Mouse (Mus musculus): ENCODE data around the gene Aebp2. TPM values are rescaled to one million over a fixed set of nuclear protein-coding genes. Genes with fewer than 3 reads are reported as not detected.

The Aebp2 gene
- polyA plus RNA-seq, 1 experiment from 2014 or later = 8.8 TPM

DNA sequence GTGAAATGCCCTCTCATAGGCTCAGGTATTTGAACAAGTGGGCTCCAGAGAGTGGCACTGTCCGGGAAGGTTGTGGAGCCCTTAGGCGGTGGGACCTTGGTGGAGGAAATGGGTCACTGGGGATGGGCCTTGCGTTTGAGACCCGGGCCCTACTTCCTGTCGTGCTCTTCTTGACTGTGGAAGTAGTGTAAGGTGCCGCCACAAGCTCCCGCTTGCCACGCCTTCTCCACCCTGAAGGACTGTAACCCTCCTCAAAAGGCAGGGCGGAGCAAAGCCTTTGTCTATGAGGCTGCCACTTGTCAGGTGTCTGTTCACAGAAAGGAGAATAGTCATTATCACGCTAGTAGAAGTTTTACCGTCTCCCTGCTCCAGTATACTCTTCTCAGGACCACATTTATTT, 61.9 kb downstream of the Aebp2 start:
- Histone ChIP-seq H3K9me3 (replicated peaks) (no peaks in the 10 kb centered on the region), H3K27ac (no peak overlapping the region), H3K9ac (no peak overlapping the region), H3K27me3 (no peaks in the 10 kb centered on the region), H3K4me3 (no peak overlapping the region), H3K4me1 (peaks cover under 1% of the 10 kb centered on the region; the same call in 1 of the 2 replicates), H3K36me3 (ENCODE audit: poor library complexity, severe bottlenecking) (no peaks in the 10 kb centered on the region), H3K4me2 (no peak overlapping the region)
- ATAC-seq = no peak
- 94% methylated on average over 11 of the region's 11 CpGs for WGBS

- Histone ChIP-seq H3K4me1 (no peaks in the 10 kb centered on the region), H3K4me3 (no peak overlapping the region), H3K27me3 (no peaks in the 10 kb centered on the region), H3K27ac (peak overlapping the region; percentile 51), H3K4me2 (no peak overlapping the region), H3K36me3 (ENCODE audit: poor library complexity, severe bottlenecking) (no peaks in the 10 kb centered on the region), H3K9me3 (replicated peaks) (no peaks in the 10 kb centered on the region), H3K9ac (no peak overlapping the region)
- ATAC-seq = peak; percentile 80
- WGBS = 80% methylated on average over 16 of the region's 16 CpGs
Observed at GRCm38 (mm10) chr6:140689617-140690404, 67.3 kb downstream of the Aebp2 start.

DNA sequence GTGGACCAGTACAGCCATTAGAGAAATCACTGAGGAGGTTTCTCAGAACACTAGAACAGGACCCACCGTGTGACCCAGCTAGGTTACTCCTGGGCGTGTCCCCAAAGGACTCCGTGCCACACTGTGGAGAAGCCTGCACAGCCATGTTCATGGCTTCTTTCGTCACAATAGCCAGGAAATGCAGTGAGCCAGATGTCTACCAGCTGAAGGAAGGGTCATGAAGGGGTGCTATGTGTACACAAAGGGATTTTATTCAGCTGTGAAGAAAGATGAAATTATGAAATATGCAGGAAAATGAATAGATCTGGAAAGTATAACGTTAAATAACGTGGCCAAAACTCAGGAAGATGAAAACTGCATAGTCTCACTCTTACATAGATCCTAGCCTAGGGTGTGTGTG, 69.7 kb downstream of the Aebp2 start:
- Histone ChIP-seq H3K4me3 (no peak overlapping the region), H3K4me2 (no peak overlapping the region), H3K4me1 (no peaks in the 10 kb centered on the region), H3K9ac (no peak overlapping the region), H3K27me3 (no peaks in the 10 kb centered on the region), H3K9me3 (replicated peaks) (no peaks in the 10 kb centered on the region), H3K27ac (no peak overlapping the region), H3K36me3 (ENCODE audit: poor library complexity, severe bottlenecking) (no peaks in the 10 kb centered on the region)
- no peak for ATAC-seq
- 94% methylated on average over 6 of the region's 6 CpGs for WGBS

DNA sequence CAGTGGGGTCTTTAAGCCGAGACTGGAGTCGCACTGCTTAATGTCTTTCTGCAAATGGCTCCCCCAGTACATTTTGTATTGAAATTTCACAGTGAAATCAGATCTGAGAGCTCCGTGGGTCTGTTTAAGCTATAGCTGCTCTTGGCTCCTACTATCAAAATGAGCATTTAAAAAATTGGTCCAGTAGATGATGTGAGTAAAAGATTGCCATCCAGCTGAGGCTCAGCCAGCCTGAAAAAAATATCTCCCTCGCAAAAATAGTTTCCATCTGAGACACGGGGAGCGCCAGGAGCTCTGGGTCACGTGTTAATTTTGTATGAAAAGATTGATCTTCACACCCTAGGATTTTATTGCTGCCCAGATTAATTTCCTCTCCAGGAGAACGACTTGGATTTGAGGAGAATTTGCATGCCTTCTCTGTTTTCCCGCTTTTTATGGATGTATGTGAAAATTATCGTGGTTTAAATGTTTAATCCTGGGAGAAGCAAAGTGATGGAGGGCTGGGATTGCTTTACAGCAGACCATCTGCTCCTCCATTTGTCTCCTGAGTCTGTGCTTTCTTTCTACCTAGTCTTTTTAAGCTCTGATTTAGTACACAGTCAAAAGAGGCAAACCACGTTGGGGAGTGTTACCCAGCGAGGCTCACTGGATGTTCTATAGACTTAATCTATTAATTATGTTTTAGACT, 73.9 kb downstream of the Aebp2 start:
- Histone ChIP-seq H3K9me3 (replicated peaks) (no peaks in the 10 kb centered on the region), H3K4me3 (no peak overlapping the region), H3K27me3 (no peaks in the 10 kb centered on the region), H3K27ac (no peak overlapping the region), H3K9ac (no peak overlapping the region), H3K4me1 (no peaks in the 10 kb centered on the region), H3K4me2 (no peak overlapping the region), H3K36me3 (ENCODE audit: poor library complexity, severe bottlenecking) (no peaks in the 10 kb centered on the region)
- WGBS = 70% methylated on average over 12 of the region's 12 CpGs
- ATAC-seq = no peak; the same call in 1 of the 2 replicates

DNA sequence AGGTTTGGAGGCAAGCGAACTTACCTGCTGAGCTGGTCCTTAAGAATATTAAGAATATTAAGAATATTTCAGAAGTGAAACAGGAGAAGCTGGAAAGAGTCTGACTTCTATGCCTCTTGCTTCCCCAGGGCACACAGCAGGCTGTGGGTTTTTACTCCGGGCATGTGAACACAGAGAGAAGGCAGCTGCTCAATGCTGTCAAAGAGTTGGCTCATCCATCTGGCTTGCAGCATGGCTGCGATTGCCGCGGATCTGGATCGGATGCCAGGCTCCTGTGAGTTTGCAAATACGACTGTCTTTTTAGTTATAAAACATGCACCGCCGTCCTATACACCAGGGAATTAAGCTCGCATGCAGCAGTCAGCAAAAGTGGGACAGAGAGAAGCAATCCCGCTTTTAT, 75.5 kb downstream of the Aebp2 start:
- no peak overlapping the region for H3K4me2 ChIP-seq
- peak; percentile 74 for ATAC-seq
- no peaks in the 10 kb centered on the region for H3K27me3 ChIP-seq
- no peaks in the 10 kb centered on the region for H3K36me3 ChIP-seq (ENCODE audit: poor library complexity, severe bottlenecking)
- H3K9ac ChIP-seq = no peak overlapping the region
- H3K4me1 ChIP-seq = no peaks in the 10 kb centered on the region
- no peak overlapping the region for H3K27ac ChIP-seq
- H3K9me3 ChIP-seq (replicated peaks) = no peaks in the 10 kb centered on the region
- WGBS = 80% methylated on average over 11 of the region's 11 CpGs
- H3K4me3 ChIP-seq = no peak overlapping the region

- H3K4me2 ChIP-seq = no peak overlapping the region
- H3K4me1 ChIP-seq = no peaks in the 10 kb centered on the region
- no peak for ATAC-seq
- H3K9me3 ChIP-seq (replicated peaks) = no peaks in the 10 kb centered on the region
- no peaks in the 10 kb centered on the region for H3K36me3 ChIP-seq (ENCODE audit: poor library complexity, severe bottlenecking)
- H3K9ac ChIP-seq = no peak overlapping the region
- WGBS = 97% methylated on average over 1 of the region's 1 CpGs
- no peak overlapping the region for H3K27ac ChIP-seq
- no peak overlapping the region for H3K4me3 ChIP-seq
- H3K27me3 ChIP-seq = no peaks in the 10 kb centered on the region
Observed at GRCm38 (mm10) chr6:140698596-140698995, 76.1 kb downstream of the Aebp2 start.

DNA sequence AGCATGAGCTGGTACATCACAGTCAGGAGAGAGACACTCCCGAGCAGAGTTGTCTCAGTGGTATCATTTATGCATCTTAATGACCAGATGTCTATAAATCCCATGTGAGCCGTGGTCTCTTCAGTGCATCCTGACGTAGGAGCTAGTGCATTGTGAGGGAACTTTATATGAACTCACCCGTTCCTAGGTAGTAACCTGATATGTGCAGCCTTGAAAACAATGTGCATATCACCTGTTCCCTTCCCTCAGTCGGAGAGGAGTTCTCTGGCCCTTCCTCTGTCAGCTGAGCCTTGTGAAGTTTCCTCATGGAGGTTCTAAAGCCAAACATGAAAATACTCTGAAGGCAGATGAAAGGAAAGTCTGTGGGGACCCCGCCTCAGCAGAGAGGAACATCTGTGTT, 78.8 kb downstream of the Aebp2 start:
- Histone ChIP-seq H3K4me3 (no peak overlapping the region), H3K36me3 (ENCODE audit: poor library complexity, severe bottlenecking) (no peaks in the 10 kb centered on the region), H3K4me1 (no peaks in the 10 kb centered on the region), H3K27ac (no peak overlapping the region), H3K4me2 (no peak overlapping the region), H3K9ac (no peak overlapping the region), H3K9me3 (replicated peaks) (peaks cover 4% of the 10 kb centered on the region; the same call in 1 of the 2 replicates), H3K27me3 (no peaks in the 10 kb centered on the region)
- no peak for ATAC-seq
- WGBS = 90% methylated on average over 6 of the region's 6 CpGs

GRCm38 (mm10) chr6:140705132-140705531, 82.7 kb downstream of the Aebp2 start:
- no peak overlapping the region for H3K4me2 ChIP-seq
- no peak overlapping the region for H3K9ac ChIP-seq
- peaks cover 4% of the 10 kb centered on the region; the same call in 1 of the 2 replicates for H3K9me3 ChIP-seq (replicated peaks)
- H3K4me1 ChIP-seq = no peaks in the 10 kb centered on the region
- H3K27me3 ChIP-seq = no peaks in the 10 kb centered on the region
- H3K36me3 ChIP-seq (ENCODE audit: poor library complexity, severe bottlenecking) = no peaks in the 10 kb centered on the region
- no peak overlapping the region for H3K4me3 ChIP-seq
- ATAC-seq = no peak
- WGBS = 88% methylated on average over 10 of the region's 10 CpGs
- H3K27ac ChIP-seq = no peak overlapping the region

- ATAC-seq = no peak
- no peaks in the 10 kb centered on the region for H3K4me1 ChIP-seq
- no peak overlapping the region for H3K4me2 ChIP-seq
- H3K9ac ChIP-seq = no peak overlapping the region
- H3K36me3 ChIP-seq (ENCODE audit: poor library complexity, severe bottlenecking) = no peaks in the 10 kb centered on the region
- no peak overlapping the region for H3K27ac ChIP-seq
- H3K9me3 ChIP-seq (replicated peaks) = peaks cover 4% of the 10 kb centered on the region; the same call in 1 of the 2 replicates
- no peak overlapping the region for H3K4me3 ChIP-seq
- no peaks in the 10 kb centered on the region for H3K27me3 ChIP-seq
- 82% methylated on average over 5 of the region's 5 CpGs for WGBS
Observed at GRCm38 (mm10) chr6:140706056-140706455, 83.6 kb downstream of the Aebp2 start.

DNA sequence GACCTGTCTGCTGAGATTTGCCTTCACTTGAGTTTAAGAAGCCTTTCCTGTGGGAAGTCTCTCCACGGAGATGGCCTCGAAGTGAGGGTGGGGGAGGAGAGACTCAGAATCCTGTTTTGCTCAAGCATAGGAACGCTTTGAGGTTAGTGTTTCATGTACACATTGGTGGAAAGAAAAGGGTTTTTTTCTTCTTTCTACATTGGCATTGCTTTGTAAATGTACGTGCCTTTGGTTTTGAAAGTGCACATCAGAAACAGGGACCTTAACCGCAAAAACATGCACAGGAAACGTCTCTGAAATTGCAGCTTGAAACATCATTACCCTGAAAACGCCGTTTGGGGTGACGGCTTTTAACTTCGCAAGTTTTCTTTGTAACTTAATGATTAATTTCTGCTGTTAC, 85.6 kb downstream of the Aebp2 start:
- Histone ChIP-seq H3K9ac (no peak overlapping the region), H3K4me3 (no peak overlapping the region), H3K4me2 (no peak overlapping the region), H3K27me3 (no peaks in the 10 kb centered on the region), H3K9me3 (replicated peaks) (peaks cover 4% of the 10 kb centered on the region; the same call in 1 of the 2 replicates), H3K36me3 (ENCODE audit: poor library complexity, severe bottlenecking) (no peaks in the 10 kb centered on the region), H3K4me1 (no peaks in the 10 kb centered on the region), H3K27ac (no peak overlapping the region)
- ATAC-seq = no peak
- 86% methylated on average over 10 of the region's 10 CpGs for WGBS

GRCm38 (mm10) chr6:140709415-140710107, 87.1 kb downstream of the Aebp2 start:
- Histone ChIP-seq H3K4me1 (no peaks in the 10 kb centered on the region), H3K36me3 (ENCODE audit: poor library complexity, severe bottlenecking) (no peaks in the 10 kb centered on the region), H3K27ac (no peak overlapping the region), H3K9ac (no peak overlapping the region), H3K4me3 (no peak overlapping the region), H3K9me3 (replicated peaks) (peaks cover 4% of the 10 kb centered on the region; the same call in 1 of the 2 replicates), H3K4me2 (no peak overlapping the region), H3K27me3 (0 out of 2 replicates have a peak, but pooled peaks cover 3% of the 10 kb centered on the region)
- 66% methylated on average over 6 of the region's 6 CpGs for WGBS
- ATAC-seq = no peak

GRCm38 (mm10) chr6:140712754-140713153, 90.3 kb downstream of the Aebp2 start:
- WGBS = 4% methylated on average over 11 of the region's 11 CpGs
- Histone ChIP-seq H3K4me1 (no peaks in the 10 kb centered on the region), H3K27ac (no peak overlapping the region), H3K9me3 (replicated peaks) (no peaks in the 10 kb centered on the region), H3K4me3 (no peak overlapping the region), H3K4me2 (no peak overlapping the region), H3K27me3 (0 out of 2 replicates have a peak, but pooled peaks cover 3% of the 10 kb centered on the region), H3K9ac (no peak overlapping the region), H3K36me3 (ENCODE audit: poor library complexity, severe bottlenecking) (no peaks in the 10 kb centered on the region)
- ATAC-seq = peak; percentile 68; the same call in 1 of the 2 replicates

Measured in forebrain, embryonic 13.5 days (tissue).